Mouse (Mus musculus) CH12.LX (cell line): ENCODE measurements around the gene Schip1. TPM values are rescaled to one million over a fixed set of nuclear protein-coding genes. Genes with fewer than 3 reads are reported as not detected.

ENCODE experiments used
- DNase-seq: peaks from one replicate; pipeline ENCODE4 v3.0.0-alpha.2; 2013; ENCODE audit errors: extremely low read depth
- H3K27ac ChIP-seq: 2 replicates; pipeline ENCODE4 v1.5.1; 2012; ENCODE audit warnings: low read depth, mild to moderate bottlenecking, control low read depth, moderate library complexity; ENCODE audit not compliant: insufficient read depth
- H3K27me3 ChIP-seq: replicated peaks from 2 replicates; pipeline ENCODE3; 2012; ENCODE audit warnings: inconsistent platforms
- H3K36me3 ChIP-seq, 2 experiments: replicated peaks in 1 of 2; 2 replicates each; pipeline versions ENCODE3 to v1.6.1; 2012; ENCODE audit warnings: inconsistent platforms in 1 of 2, low read length in 1 of 2, mild to moderate bottlenecking in 1 of 2, mixed read lengths in 1 of 2, moderate library complexity in 1 of 2; ENCODE audit not compliant: control insufficient read depth in 1 of 2, insufficient read depth in 1 of 2
- H3K4me1 ChIP-seq, 2 experiments: 2 replicates each; pipeline ENCODE4 v1.6.1; 2012; ENCODE audit warnings: inconsistent platforms in 1 of 2, moderate library complexity in 1 of 2; ENCODE audit not compliant: insufficient read depth in 2 of 2, control insufficient read depth in 1 of 2
- H3K4me2 ChIP-seq: 2 replicates; pipeline ENCODE4 v1.6.1; 2012; ENCODE audit warnings: low read depth, mild to moderate bottlenecking, control low read depth; ENCODE audit not compliant: poor library complexity, insufficient read depth, severe bottlenecking
- H3K4me3 ChIP-seq, 3 experiments: fragments of 150-350 bp in 1 of 3; sonication (generic) in 1 of 3; replicated peaks in 1 of 3; 2 replicates each; pipeline versions ENCODE3 to v1.5.1; 2011 to 2012; ENCODE audit warnings: low read depth in 2 of 3, low read length in 2 of 3, mild to moderate bottlenecking in 2 of 3, moderate library complexity in 2 of 3, control low read depth in 1 of 3, improper control_type of control experiment in 1 of 3, inconsistent platforms in 1 of 3, mixed read lengths in 1 of 3; ENCODE audit not compliant: poor library complexity in 1 of 3
- H3K79me2 ChIP-seq: replicated peaks from 2 replicates; pipeline ENCODE4 v1.6.1; 2012; ENCODE audit warnings: mild to moderate bottlenecking, moderate library complexity; ENCODE audit not compliant: control insufficient read depth, poor library complexity, insufficient read depth, severe bottlenecking; ENCODE audit errors: extremely low read depth
- H3K9ac ChIP-seq: 2 replicates; pipeline ENCODE4 v1.6.1; 2012; ENCODE audit warnings: low read depth, mild to moderate bottlenecking, control low read depth, moderate library complexity; ENCODE audit not compliant: insufficient read depth
- H3K9me3 ChIP-seq: replicated peaks from 2 replicates; pipeline ENCODE3; 2012; ENCODE audit warnings: low read length, inconsistent platforms, mixed read lengths
- CTCF ChIP-seq, 2 experiments: IDR thresholded peaks in 1 of 2; conservative IDR thresholded peaks in 1 of 2; 2 replicates each; pipeline ENCODE4 v1.5.1; 2011 to 2012; ENCODE audit warnings: low read depth in 2 of 2, low read length in 2 of 2, improper control_type of control experiment in 1 of 2, inconsistent platforms in 1 of 2, mild to moderate bottlenecking in 1 of 2, moderate library complexity in 1 of 2
- E2F4 ChIP-seq: IDR thresholded peaks from 2 replicates; pipeline ENCODE4 v1.6.1; 2011; ENCODE audit warnings: low read depth, low read length, improper control_type of control experiment; ENCODE audit not compliant: insufficient replicate concordance
- GABPA ChIP-seq: IDR thresholded peaks from 2 replicates; pipeline ENCODE4 v1.6.1; 2012; ENCODE audit warnings: low read depth, low read length, improper control_type of control experiment, inconsistent platforms; ENCODE audit not compliant: insufficient replicate concordance
- IRF4 ChIP-seq: IDR thresholded peaks from 2 replicates; pipeline ENCODE4 v1.6.1; 2014; ENCODE audit warnings: low read depth, mild to moderate bottlenecking, inconsistent platforms, low read length, improper control_type of control experiment
- JUN ChIP-seq: IDR thresholded peaks from 2 replicates; pipeline ENCODE4 v1.6.1; 2011; ENCODE audit warnings: low read depth, mild to moderate bottlenecking, low read length, improper control_type of control experiment, moderate library complexity; ENCODE audit not compliant: insufficient read depth
- MAZ ChIP-seq: IDR thresholded peaks from 2 replicates; pipeline ENCODE4 v1.6.1; 2012; ENCODE audit warnings: low read depth, mild to moderate bottlenecking, inconsistent platforms, low read length, improper control_type of control experiment, moderate library complexity
- MEF2A ChIP-seq: IDR thresholded peaks from 2 replicates; pipeline ENCODE4 v1.6.1; 2014; ENCODE audit warnings: low read depth, mild to moderate bottlenecking, inconsistent platforms, low read length, improper control_type of control experiment, borderline replicate concordance
- MYC ChIP-seq: IDR thresholded peaks from 2 replicates; pipeline ENCODE4 v1.6.1; 2011; ENCODE audit warnings: low read depth, mild to moderate bottlenecking, improper control_type of control experiment, low read length
- NRF1 ChIP-seq: IDR thresholded peaks from 2 replicates; pipeline ENCODE4 v1.6.1; 2014; ENCODE audit warnings: low read depth, mild to moderate bottlenecking, inconsistent platforms, low read length, improper control_type of control experiment, moderate library complexity
- RAD21 ChIP-seq: IDR thresholded peaks from 2 replicates; pipeline ENCODE4 v1.6.1; 2011; ENCODE audit warnings: low read depth, mild to moderate bottlenecking, low read length, improper control_type of control experiment, moderate library complexity
- RCOR1 ChIP-seq: conservative IDR thresholded peaks from 2 replicates; pipeline ENCODE4 v1.6.1; 2012; ENCODE audit warnings: low read depth, mild to moderate bottlenecking, inconsistent platforms, low read length, improper control_type of control experiment
- USF2 ChIP-seq: conservative IDR thresholded peaks from 2 replicates; pipeline ENCODE4 v1.6.1; 2011; ENCODE audit warnings: low read depth, low read length, improper control_type of control experiment
- ZC3H11A ChIP-seq: IDR thresholded peaks from 2 replicates; pipeline ENCODE4 v1.6.1; 2012; ENCODE audit warnings: low read depth, mild to moderate bottlenecking, inconsistent platforms, low read length, improper control_type of control experiment
- ZNF384 ChIP-seq: IDR thresholded peaks from 2 replicates; pipeline ENCODE4 v1.6.1; 2012; ENCODE audit warnings: low read depth, low read length, improper control_type of control experiment, inconsistent platforms
- dilution Hi-C: fragments of 300-500 bp; cut with MboI; formaldehyde crosslinking; loops from 2 replicates; pipeline ENCODE4 v1.14.3; 2020; ENCODE audit warnings: low sequenced_read_pairs; ENCODE audit not compliant: extremely low pct_unique_long_range_greater_than_20kb, extremely low pct_ligation_motif_present
- in situ Hi-C: fragments of 300-500 bp; cut with MboI; formaldehyde crosslinking; loops from 3 replicates; pipeline ENCODE4 v1.14.3; 2019; ENCODE audit warnings: low sequenced_read_pairs, low pct_ligation_motif_present, low pct_unique_long_range_greater_than_20kb, mixed read lengths
- polyA plus RNA-seq: library from polyadenylated mRNA; unstranded; fragments of >175 nt; gene quantifications from 2 replicates; pipeline ENCODE4 v1.2.1, GENCODE M21; 2012; ENCODE audit warnings: low read depth; ENCODE audit not compliant: insufficient read length
- total RNA-seq, 2 experiments: library from RNA; depleted of rRNA; stranded (reverse); fragments of 300-350 nt in 1 of 2; fragments of >200 nt in 1 of 2; gene quantifications; 2 replicates each; pipeline ENCODE4 v1.2.3; 2012 to 2014

Schip1 gene
- total and polyA plus RNA-seq, 3 experiments = 0.25 to 0.36 TPM; not detected in 1

- Histone ChIP-seq H3K36me3 (no peaks in the 10 kb centered on the region), H3K4me1 (no peaks in the 10 kb centered on the region), H3K27me3 (no peaks in the 10 kb centered on the region), H3K4me2 (no peak overlapping the region), H3K9ac (no peak overlapping the region), H3K9me3 (no peaks in the 10 kb centered on the region), H3K79me2 (0 out of 2 replicates have a peak, but pooled peaks cover 2% of the 10 kb centered on the region), H3K4me3 (no peak overlapping the region)
- in situ Hi-C loops = no loop called here
- TF ChIP-seq GABPA (no peak), ZNF384 (no peak), ZC3H11A (no peak), IRF4 (no peak), RAD21 (no peak), CTCF (conservative IDR thresholded peaks at IDR 0.05 in 1 of 2, IDR thresholded peaks at IDR 0.05 in 1 of 2; ENCODE audit: low read depth in 2 of 2, low read length in 2 of 2) (no peak), MAZ (no peak)
- TF ChIP-seq, all 38 proteins: peak for 0
- H3K27ac ChIP-seq = no peak overlapping the region
- dilution Hi-C loops = no loop called here
- no peak for DNase-seq
These were observed 137.7 kb downstream of the Schip1 start for GRCm38 (mm10) chr3:68202162-68202902.

GRCm38 (mm10) chr3:68203934-68204467 is 139.4 kb downstream of the Schip1 start:
- Histone ChIP-seq H3K4me1 (no peaks in the 10 kb centered on the region), H3K27ac (no peak overlapping the region), H3K36me3 (no peaks in the 10 kb centered on the region), H3K27me3 (no peaks in the 10 kb centered on the region), H3K9me3 (no peaks in the 10 kb centered on the region), H3K9ac (no peak overlapping the region), H3K4me3 (no peak overlapping the region), H3K4me2 (no peak overlapping the region), H3K79me2 (0 out of 2 replicates have a peak, but pooled peaks cover under 1% of the 10 kb centered on the region)
- no peak for DNase-seq
- dilution Hi-C loops = no loop called here
- in situ Hi-C loops = no loop called here
- TF ChIP-seq RCOR1 = no peak
- TF ChIP-seq USF2 = no peak
- TF ChIP-seq E2F4 = no peak
- TF ChIP-seq MEF2A = no peak
- TF ChIP-seq MYC = no peak
- TF ChIP-seq JUN = no peak
- no peak for TF ChIP-seq NRF1
